Mouse (Mus musculus): ENCODE data around the gene Hmg20a.

Gene Hmg20a

GRCm38 (mm10) chr9:56492916-56493315 lies 74.5 kb downstream of the Hmg20a start:
- intact Hi-C loops (cut with DNase I) = no loop called here

- intact Hi-C loops (cut with DNase I) = no loop called here
Measured at GRCm38 (mm10) chr9:56495088-56495487, 76.7 kb downstream of the Hmg20a start.

GRCm38 (mm10) chr9:56495795-56496232 lies 77.4 kb downstream of the Hmg20a start:
- intact Hi-C loops (cut with DNase I) = no loop called here

- intact Hi-C loops (cut with DNase I) = no loop called here
Measured at GRCm38 (mm10) chr9:56496567-56496966, 78.2 kb downstream of the Hmg20a start.

- intact Hi-C loops (cut with DNase I) = no loop called here
Measured at GRCm38 (mm10) chr9:56497181-56497864, 78.9 kb downstream of the Hmg20a start.

GRCm38 (mm10) chr9:56499324-56500067 lies 81.1 kb downstream of the Hmg20a start:
- intact Hi-C loops (cut with DNase I) = loop anchor here (5.0 kb wide), 1 partner anchor 32 kb away; no protein-coding TSS in a partner anchor

- intact Hi-C loops (cut with DNase I) = loop anchor here (5.0 kb wide), 1 partner anchor 34 kb away; no protein-coding TSS in a partner anchor
Measured at GRCm38 (mm10) chr9:56500893-56501590, 82.6 kb downstream of the Hmg20a start.

- intact Hi-C loops (cut with DNase I) = loop anchor here (5.0 kb wide), 1 partner anchor 35 kb away; no protein-coding TSS in a partner anchor
Measured at GRCm38 (mm10) chr9:56501721-56502542, 83.5 kb downstream of the Hmg20a start.

GRCm38 (mm10) chr9:56502543-56502971 lies 84.1 kb downstream of the Hmg20a start:
- intact Hi-C loops (cut with DNase I) = loop anchor here (5.0 kb wide), 1 partner anchor 35 kb away; no protein-coding TSS in a partner anchor

- intact Hi-C loops (cut with DNase I) = loop anchor here (5.0 kb wide), 1 partner anchor 37 kb away; no protein-coding TSS in a partner anchor
Measured at GRCm38 (mm10) chr9:56503621-56504500, 85.5 kb downstream of the Hmg20a start.

GRCm38 (mm10) chr9:56504511-56504910 lies 86.1 kb downstream of the Hmg20a start:
- intact Hi-C loops (cut with DNase I) = loop anchor here (5.0 kb wide), 1 partner anchor 37 kb away; no protein-coding TSS in a partner anchor

GRCm38 (mm10) chr9:56505083-56505792 lies 86.8 kb downstream of the Hmg20a start:
- intact Hi-C loops (cut with DNase I) = loop anchor here (5.0 kb wide), 3 partner anchors 47 to 293 kb away; no protein-coding TSS in a partner anchor

GRCm38 (mm10) chr9:56505793-56506755 lies 87.7 kb downstream of the Hmg20a start:
- intact Hi-C loops (cut with DNase I) = loop anchor here (1.0 to 5.0 kb wide), 4 partner anchors 46 to 294 kb away; no protein-coding TSS in a partner anchor

GRCm38 (mm10) chr9:56506931-56507681 lies 88.7 kb downstream of the Hmg20a start:
- intact Hi-C loops (cut with DNase I) = loop anchor here (1.0 to 5.0 kb wide), 4 partner anchors 45 to 295 kb away; no protein-coding TSS in a partner anchor

GRCm38 (mm10) chr9:56507682-56508061 lies 89.3 kb downstream of the Hmg20a start:
- intact Hi-C loops (cut with DNase I) = loop anchor here (5.0 kb wide), 3 partner anchors 45 to 295 kb away; no protein-coding TSS in a partner anchor

- intact Hi-C loops (cut with DNase I) = loop anchor here (5.0 kb wide), 3 partner anchors 43 to 297 kb away; no protein-coding TSS in a partner anchor
Measured at GRCm38 (mm10) chr9:56508835-56509451, 90.5 kb downstream of the Hmg20a start.

All from adrenal gland (tissue).